Mouse (Mus musculus) gastrocnemius, postnatal 36 days (tissue): ENCODE measurements around the gene Pabpc1l. TPM values are rescaled to one million over a fixed set of nuclear protein-coding genes. Genes with fewer than 3 reads are reported as not detected.

Experiments
- DNase-seq, 2 experiments: peaks; one replicate each; pipeline ENCODE4 v3.0.0; 2022
- intact Hi-C: fragments of 180-260 bp; cut with DNase I; formaldehyde crosslinking; loops from one replicate; pipeline ENCODE4 v1.15.1; 2025
- long read RNA-seq, 2 experiments: library from polyadenylated mRNA; stranded (forward); transcript quantifications; one replicate each; pipeline ENCODE4 v2.0.0; 2021
- total RNA-seq, 2 experiments: library from RNA; stranded (reverse); gene quantifications; 2 replicates each; pipeline ENCODE4 v1.2.3; 2021

Gene Pabpc1l
- total RNA-seq: under 1 TPM in 1 of 2 experiments, not detected in 1; 0.54 TPM
- long read RNA-seq, experiment 1: 0 reads
- long read RNA-seq, experiment 2: 0 reads

DNA sequence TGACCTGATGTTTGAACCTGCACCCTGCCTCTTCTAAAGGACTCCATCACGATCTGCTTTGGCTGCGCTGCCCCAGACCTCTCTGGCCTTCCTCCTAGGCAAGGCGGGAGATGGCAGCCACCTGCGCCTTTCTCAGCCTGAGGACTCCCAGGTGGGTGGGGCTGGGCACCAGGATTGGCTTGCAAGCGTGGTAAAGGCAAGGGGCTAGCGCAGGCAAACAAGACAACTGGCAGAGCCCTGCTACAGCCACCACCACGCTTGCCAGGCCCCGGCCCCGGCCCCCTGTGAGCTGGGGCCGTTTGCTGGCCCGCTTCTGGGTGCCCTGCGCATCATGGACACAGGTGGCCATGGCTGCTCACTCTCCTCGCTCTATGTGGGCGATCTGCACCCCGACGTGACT, at the start of gene Pabpc1l:
Gene Pabpc1l (plus strand): TSS at position 301 of the 400 bp plus-strand sequence.
- intact Hi-C loops: no loop called here
- no peak for DNase-seq

- intact Hi-C loops: no loop called here
- no peak for DNase-seq
Measured at GRCm38 (mm10) chr2:163976448-163976847, 48.8 kb upstream of the Pabpc1l start.

DNA sequence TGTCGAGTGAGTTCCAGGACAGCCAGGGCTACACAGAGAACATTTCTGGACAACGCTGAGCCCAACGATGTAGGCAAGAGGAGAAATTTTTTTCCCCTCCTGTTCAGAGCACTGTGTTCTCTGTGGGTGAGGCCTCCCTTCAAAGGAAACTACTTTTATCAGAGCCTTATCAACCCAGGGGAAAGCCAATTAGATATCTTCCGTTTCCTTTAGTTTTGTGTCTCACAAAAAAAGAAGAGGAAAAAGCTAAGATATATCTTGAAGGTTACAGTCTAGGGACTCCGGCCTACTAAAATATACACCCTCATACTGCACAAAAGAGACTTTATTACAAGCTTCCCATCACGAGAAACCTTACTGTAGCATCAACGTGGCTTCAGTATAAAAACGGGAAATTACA, 38.0 kb upstream of the Pabpc1l start:
- intact Hi-C loops: no loop called here
- DNase-seq: no peak

- no peak for DNase-seq
- intact Hi-C loops: no loop called here
Measured at GRCm38 (mm10) chr2:163992871-163993270, 32.4 kb upstream of the Pabpc1l start.

DNA sequence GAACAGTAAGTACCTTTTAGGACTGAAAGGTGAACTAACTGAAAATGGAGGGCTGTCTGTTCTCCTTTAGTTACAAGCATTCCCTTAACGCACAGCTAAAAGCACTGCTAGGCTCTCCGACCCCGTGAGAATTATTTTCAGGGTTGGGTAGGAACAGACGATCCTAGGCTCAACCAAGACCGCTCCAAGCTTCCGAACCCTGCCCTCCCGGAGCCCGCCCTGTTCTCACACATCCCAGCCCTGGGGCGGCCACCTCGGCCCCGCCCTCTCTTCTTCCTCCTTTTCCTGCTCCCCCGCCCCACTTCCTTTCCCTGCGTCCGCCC, 30.6 kb upstream of the Pabpc1l start, which contains the start of gene Ywhab:
Gene Ywhab (plus strand): TSS at position 307 of the 323 bp plus-strand sequence.
- peak in 1 of 2 experiments; percentile 92 for DNase-seq
- intact Hi-C loops: no loop called here

- intact Hi-C loops: no loop called here
- DNase-seq: peak; percentile 27 to 79
Measured at GRCm38 (mm10) chr2:163994977-163995862, 30.0 kb upstream of the Pabpc1l start.

DNA sequence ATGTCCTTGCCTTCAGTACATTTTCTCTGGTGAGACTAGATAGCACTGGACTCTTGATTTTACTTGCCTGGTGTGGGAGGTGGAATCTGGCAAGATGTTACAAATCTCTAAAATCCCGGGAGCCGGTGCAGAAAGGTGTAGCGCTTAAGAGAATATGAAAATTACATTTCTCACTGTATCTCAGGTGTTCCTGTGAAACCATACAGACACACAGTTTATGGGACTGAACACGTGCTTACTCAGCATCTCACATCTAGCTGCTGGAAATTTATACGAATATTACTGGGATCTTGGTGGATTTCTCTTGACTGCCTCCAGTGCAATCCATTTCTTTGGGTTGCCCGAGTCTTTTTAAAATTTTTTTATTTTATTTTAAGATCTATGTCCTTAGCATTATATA, 29.0 kb upstream of the Pabpc1l start:
- no peak for DNase-seq
- intact Hi-C loops: no loop called here

DNA sequence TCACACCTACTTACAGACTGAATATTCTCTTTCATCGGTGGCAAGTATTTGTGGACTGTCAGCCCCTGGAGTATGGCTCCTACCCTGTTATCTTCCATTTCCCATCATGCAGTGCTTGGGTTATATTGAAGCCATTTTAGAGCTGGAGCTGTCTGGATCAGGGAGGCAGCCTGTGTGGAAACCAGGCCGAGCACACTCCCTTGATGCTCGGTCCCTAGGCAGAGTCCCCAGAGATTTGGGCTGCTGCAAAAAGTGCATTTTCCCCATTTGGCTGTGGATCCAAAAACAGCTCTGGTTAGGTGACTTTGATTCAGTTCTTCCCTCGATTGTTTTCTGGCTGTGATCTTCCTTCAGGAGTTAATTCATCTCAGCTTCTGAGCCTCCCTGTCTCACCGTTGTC, 28.4 kb upstream of the Pabpc1l start:
- intact Hi-C loops: no loop called here
- no peak for DNase-seq

- intact Hi-C loops: no loop called here
- DNase-seq: no peak
Measured at GRCm38 (mm10) chr2:163998981-163999380, 26.3 kb upstream of the Pabpc1l start.

DNA sequence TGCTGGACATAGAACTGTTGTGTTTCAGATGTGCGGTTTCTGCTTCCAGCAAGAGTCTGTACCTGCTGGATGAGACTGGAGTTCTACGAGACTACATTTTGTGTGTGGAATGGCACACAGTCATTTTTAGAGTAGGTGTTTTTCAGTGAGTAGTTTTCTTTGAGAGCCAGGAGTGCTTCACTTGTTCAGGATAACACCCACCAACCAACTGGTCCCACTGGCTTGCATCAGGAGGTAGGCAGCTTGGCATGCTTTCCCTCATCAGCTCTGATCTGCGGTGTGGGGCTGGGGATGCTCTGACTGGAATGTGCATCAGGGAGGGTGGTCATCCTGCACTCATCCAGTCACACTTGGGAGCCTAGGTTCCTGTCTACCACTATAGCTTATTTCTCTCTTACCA, 22.6 kb upstream of the Pabpc1l start:
- DNase-seq: no peak
- intact Hi-C loops: no loop called here

GRCm38 (mm10) chr2:164004503-164004902, 20.7 kb upstream of the Pabpc1l start:
- no peak for DNase-seq
- intact Hi-C loops: no loop called here

DNA sequence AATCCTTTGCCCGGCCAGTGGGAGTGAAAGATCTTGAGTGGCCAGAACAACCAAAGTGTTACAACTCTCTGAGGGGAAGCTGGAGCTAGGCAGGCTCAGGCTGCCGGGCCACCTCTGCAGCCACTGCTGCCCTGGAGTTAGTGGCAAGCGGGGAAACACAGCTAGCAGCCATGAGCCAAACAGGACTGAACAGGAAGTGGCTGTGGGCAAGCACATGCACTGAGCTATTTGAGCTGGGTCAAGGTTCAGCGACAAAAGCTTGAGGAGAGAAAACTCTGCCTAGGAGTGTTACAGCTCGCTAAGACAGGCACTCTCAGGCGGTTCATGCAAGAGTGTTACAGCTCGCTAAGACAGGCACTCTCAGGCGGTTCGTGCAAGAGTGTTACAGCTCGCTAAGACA, 18.3 kb upstream of the Pabpc1l start:
- no peak for DNase-seq
- intact Hi-C loops: no loop called here

GRCm38 (mm10) chr2:164007547-164007946, 17.7 kb upstream of the Pabpc1l start:
- intact Hi-C loops: no loop called here
- no peak for DNase-seq

- intact Hi-C loops: no loop called here
Measured at GRCm38 (mm10) chr2:164007987-164008545, 17.2 kb upstream of the Pabpc1l start.

GRCm38 (mm10) chr2:164009227-164009626, 16.0 kb upstream of the Pabpc1l start:
- intact Hi-C loops: no loop called here
- DNase-seq: no peak

More at GRCm38 (mm10) chr2:164007987-164008545, 17.2 kb upstream of the Pabpc1l start:
- DNase-seq: no peak

GRCm38 (mm10) chr2:164010496-164010895, 14.8 kb upstream of the Pabpc1l start:
- intact Hi-C loops: no loop called here
- DNase-seq: no peak

GRCm38 (mm10) chr2:164010944-164011343, 14.3 kb upstream of the Pabpc1l start:
- DNase-seq: no peak
- intact Hi-C loops: no loop called here

DNA sequence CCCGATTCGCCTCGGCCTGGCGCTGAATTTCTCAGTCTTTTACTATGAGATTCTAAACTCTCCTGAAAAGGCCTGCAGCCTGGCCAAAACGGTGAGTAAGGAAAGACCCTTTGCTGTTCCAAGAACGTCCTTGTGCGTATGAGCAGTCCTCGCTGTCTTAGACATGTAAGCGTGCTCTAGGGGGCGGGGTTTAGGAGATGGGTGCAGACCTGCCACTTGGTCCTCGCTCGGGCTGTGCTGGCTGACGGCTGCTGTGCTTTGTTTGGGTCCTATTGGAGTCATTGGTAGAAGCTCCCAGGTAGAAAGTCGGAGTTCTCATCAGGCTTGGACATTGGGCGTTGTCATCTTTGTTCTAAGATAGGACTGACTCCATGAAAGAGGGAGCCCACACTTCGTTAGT, 9.9 kb upstream of the Pabpc1l start:
- intact Hi-C loops: no loop called here
- DNase-seq: no peak

GRCm38 (mm10) chr2:164018910-164019309, 6.3 kb upstream of the Pabpc1l start:
- intact Hi-C loops: no loop called here
- no peak for DNase-seq

DNA sequence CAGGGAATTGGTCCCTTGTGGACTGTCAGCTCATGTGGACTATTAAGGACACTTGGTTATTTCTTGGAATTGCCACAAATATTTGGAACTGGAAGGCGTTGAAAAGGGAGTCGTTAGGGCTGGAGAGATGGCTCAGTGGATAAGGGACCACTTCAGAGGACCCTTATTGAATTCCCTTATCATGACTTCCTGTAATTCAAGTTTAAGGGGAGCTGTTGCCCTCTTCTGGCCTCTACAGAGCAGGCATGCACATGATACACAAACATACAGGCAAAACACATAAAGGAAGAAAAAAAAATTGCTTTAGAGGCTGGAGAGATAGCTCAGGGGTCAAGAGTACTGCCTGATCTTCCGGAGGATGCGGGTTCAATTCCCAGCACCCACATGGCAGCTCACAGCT, 5.3 kb upstream of the Pabpc1l start:
- intact Hi-C loops: no loop called here
- DNase-seq: no peak

- no peak for DNase-seq
- intact Hi-C loops: no loop called here
Measured at GRCm38 (mm10) chr2:164022104-164022503, 3.1 kb upstream of the Pabpc1l start.

- intact Hi-C loops: no loop called here
- DNase-seq: no peak
Measured at GRCm38 (mm10) chr2:164031147-164031546, 5.9 kb downstream of the Pabpc1l start.
